Mouse (Mus musculus) kidney, postnatal 14 days (tissue): ENCODE measurements around the gene Fam98c.
"Not testable (repeated sequence)": the region's sequence is repeated elsewhere in the genome, so short reads cannot be mapped to it uniquely, and the experiment has no call there.

Experiments
- DNase-seq: peaks from one replicate; pipeline ENCODE4 v3.0.0; 2022; ENCODE audit warnings: mixed read lengths

Gene Fam98c

GRCm38 (mm10) chr7:29155838-29156782 lies at the start of gene Fam98c:
Gene Fam98c, minus strand, starts transcription at chr7:29156234.
- peak; percentile 92 for DNase-seq

GRCm38 (mm10) chr7:29202577-29202976 lies 46.5 kb upstream of the Fam98c start:
- no peak for DNase-seq

- not testable (repeated sequence) for DNase-seq
Observed at GRCm38 (mm10) chr7:29194230-29194629, 38.2 kb upstream of the Fam98c start.

DNA sequence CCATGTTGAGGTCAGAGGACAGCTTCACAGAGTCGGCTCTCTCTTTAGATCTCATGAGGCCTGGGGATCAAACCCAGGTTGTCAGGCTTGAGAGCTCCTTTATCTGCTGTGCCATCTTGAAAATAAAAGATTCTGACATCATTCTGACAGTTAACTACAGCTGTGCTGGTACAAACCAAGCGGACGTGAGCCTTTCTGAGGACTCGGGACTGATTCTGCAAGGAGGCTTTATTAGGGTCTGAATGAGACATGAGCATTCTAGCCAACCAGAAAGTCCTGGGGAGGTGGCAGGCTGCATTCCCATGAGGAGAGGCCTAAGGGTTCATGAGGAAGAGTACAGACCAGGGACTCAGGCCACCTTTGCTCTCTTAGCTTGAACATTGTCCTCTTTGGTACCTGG lies 25.3 kb upstream of the Fam98c start:
- not testable (repeated sequence) for DNase-seq

DNA sequence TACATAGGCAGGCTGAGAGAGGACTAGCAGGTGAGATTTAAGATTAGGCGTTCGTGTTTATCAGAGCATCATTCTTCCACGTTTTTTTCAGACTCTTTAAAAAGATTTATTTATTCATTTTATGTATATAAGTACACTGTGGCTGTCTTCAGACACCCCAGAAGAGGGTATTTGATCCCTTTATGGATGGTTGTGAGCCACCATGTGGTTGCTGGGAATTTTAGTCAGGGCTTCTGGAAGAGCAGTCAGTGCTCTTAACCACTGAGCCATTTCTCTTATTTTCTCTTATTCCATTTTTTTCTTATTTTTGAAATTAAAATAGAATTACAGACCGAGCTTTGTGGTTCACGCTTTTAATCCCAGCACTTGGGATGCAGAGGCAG lies 24.8 kb upstream of the Fam98c start:
- no peak for DNase-seq

DNA sequence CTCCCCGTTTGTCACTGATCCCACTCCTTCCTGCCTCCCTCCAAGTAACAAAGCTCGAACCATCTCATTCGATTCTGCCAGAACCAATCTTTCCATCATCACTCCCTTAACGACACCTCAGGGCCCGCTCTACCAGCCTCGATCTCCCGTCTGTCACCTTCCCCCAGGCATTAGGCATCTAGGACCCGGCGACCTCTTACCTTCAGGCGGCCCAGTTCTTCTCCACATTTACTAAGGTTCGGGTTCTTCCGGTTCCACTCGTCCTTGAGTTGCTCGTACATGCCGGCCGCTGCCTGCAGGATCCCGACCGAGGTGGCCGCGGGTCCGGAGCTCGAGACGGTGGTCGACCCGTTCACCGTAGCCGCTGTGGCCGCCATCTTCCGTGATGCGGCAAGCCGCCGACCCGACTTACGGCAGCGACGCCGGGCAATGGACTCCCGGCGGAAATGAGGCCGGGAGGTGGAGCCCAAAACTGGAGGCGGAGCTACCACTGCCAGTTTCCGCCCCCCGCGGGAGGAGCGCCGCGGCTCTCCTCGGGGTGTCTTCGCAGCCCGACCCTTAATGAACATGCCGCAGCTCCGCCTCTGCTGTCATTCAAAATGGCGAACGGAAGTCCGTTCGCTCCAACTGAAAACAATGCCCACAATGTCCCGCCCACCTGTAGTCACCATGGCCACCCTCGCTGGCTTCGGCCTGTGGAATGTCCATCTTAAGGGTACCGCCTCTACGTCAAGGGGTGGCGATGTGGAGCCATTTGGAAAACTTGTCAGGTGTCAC lies 24.2 kb upstream of the Fam98c start, which contains the start of gene Psmd8:
Psmd8 (minus strand) TSS at position 625 of the 777 bp plus-strand sequence.
- peak; percentile 98 for DNase-seq

GRCm38 (mm10) chr7:29179323-29179722 lies 23.3 kb upstream of the Fam98c start:
- DNase-seq, result no peak

- DNase-seq, result no peak
Observed at GRCm38 (mm10) chr7:29178106-29178505, 22.1 kb upstream of the Fam98c start.

GRCm38 (mm10) chr7:29172390-29173016 lies 16.5 kb upstream of the Fam98c start:
- no peak for DNase-seq

DNA sequence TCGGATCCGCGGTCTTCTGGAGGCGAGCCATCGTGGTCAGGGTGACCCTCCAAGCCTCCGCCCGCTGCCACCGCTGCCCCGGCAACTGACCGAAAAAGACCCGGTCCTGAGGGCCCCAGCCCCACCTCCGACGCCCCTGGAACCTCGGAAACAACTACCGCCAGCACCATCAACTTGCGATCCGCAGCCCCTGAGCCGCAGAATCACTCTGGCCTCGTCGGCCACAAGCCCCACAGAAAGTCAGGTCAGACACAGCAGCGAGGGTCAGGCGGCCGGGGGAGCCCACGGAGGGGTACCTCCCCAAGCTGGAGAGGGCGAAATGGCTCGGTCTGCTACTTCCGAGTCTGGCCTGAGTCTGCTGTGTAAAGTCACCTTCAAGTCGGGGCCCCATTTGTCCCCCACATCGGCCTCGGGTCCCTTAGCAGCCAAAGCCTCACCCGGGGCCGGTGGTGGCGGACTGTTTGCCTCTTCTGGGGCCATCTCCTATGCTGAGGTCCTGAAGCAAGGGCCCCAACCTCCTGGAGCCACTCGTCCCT lies 15.6 kb upstream of the Fam98c start:
- no peak for DNase-seq

DNA sequence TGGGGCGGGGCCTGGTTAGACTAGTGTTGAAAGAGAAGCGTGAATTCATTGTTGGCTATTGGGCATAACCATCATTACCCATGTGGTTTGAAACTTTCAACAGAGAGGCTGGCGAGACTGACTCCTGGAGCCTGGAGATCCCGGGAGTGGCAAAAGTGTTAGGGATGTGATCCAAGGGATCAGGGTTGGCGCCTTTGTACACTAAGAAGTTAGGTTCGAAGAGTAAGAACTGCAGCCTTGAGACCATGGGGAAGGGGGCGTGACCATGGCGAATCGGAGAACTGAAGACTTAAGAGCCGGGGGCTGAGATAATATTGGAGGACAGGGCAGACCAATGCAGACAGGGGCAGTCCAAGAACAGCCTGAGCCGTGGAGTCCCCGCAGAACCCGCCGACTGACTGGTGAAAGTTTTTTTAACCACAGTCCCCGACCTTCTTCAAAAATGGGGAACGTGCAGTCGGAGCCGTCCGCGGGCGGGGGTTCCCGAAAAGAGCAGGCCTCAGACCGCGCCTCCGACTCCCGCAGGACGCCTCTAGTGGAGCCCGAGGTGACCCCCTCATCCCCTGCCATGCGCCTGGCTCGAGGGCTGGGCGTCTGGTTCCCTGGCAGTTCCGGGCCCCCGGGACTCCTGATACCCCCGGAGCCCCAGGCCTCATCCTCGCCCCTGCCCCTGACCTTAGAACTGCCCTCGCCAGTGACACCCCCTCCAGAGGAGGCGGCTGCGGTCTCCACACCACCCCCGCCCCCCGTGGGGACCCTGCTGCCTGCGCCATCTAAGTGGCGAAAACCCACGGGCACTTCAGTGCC lies 14.9 kb upstream of the Fam98c start:
- peak; percentile 24 for DNase-seq

- DNase-seq, result peak; percentile 92
Observed at GRCm38 (mm10) chr7:29170066-29170754, 14.2 kb upstream of the Fam98c start, which contains the start of the genes Ggn and Spred3. Gene Ggn, plus strand, starts transcription at chr7:29170210. Gene Spred3, minus strand, starts transcription at chr7:29170411.

- peak; percentile 90 for DNase-seq
Observed at GRCm38 (mm10) chr7:29169231-29170065, 13.4 kb upstream of the Fam98c start.

DNA sequence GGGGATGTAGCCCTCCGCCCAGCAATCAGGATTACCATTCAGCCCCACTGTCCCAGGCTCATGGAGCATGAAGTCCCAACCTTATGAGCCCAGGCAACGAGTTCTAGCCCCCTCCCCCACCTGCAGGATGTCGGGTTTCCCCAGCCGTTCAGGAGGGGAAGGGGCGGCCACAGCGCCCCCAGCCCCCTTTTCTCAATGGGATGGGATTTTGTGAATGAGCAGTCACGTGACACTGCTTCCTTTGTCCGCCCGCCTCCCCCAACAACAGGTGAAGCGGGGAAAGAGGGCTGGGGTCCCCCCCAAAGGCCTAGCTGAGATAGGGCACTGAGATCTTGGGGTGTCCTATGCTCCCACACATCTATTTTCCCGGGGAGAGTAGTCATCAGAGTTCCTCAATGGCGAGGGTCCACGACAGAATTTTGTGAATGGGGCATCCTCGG lies 12.8 kb upstream of the Fam98c start:
- no peak for DNase-seq

GRCm38 (mm10) chr7:29168121-29168695 lies 12.2 kb upstream of the Fam98c start:
- DNase-seq, result no peak

GRCm38 (mm10) chr7:29167656-29168055 lies 11.6 kb upstream of the Fam98c start:
- no peak for DNase-seq

- peak; percentile 84 for DNase-seq
Observed at GRCm38 (mm10) chr7:29162750-29163525, 6.9 kb upstream of the Fam98c start.

DNA sequence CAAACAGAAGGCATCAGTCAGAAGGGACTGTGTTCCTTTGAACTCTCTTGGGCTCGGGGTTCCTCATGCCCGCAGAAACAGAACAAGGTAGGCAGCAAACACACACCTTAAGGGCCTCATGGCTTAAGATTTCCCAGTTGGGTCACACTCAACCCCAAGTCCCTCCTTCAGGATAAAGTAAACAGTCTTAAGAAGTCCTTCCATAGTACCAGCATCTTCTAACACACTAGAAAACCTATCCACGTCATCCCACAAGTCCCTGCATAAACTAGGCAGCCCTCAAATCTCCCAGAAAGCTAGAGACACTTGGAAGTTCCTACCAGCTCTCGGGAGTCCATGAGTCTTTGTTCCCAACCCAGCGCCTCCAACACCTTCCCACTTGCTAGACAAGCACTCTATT lies 6.3 kb upstream of the Fam98c start:
- no peak for DNase-seq

- DNase-seq, result no peak
Observed at GRCm38 (mm10) chr7:29158264-29158663, 2.2 kb upstream of the Fam98c start.
